Mouse (Mus musculus) CH12.LX (cell line): ENCODE measurements around the gene Bcor. TPM values are rescaled to one million over a fixed set of nuclear protein-coding genes. Genes with fewer than 3 reads are reported as not detected.

Experiments
- DNase-seq: peaks from one replicate; pipeline ENCODE4 v3.0.0-alpha.2; 2013; ENCODE audit errors: extremely low read depth
- H3K27ac ChIP-seq: 2 replicates; pipeline ENCODE4 v1.5.1; 2012; ENCODE audit warnings: low read depth, mild to moderate bottlenecking, control low read depth, moderate library complexity; ENCODE audit not compliant: insufficient read depth
- H3K27me3 ChIP-seq: replicated peaks from 2 replicates; pipeline ENCODE3; 2012; ENCODE audit warnings: inconsistent platforms
- H3K36me3 ChIP-seq, 2 experiments: replicated peaks in 1 of 2; 2 replicates each; pipeline versions ENCODE3 to v1.6.1; 2012; ENCODE audit warnings: inconsistent platforms in 1 of 2, low read length in 1 of 2, mild to moderate bottlenecking in 1 of 2, mixed read lengths in 1 of 2, moderate library complexity in 1 of 2; ENCODE audit not compliant: control insufficient read depth in 1 of 2, insufficient read depth in 1 of 2
- H3K4me1 ChIP-seq, 2 experiments: 2 replicates each; pipeline ENCODE4 v1.6.1; 2012; ENCODE audit warnings: inconsistent platforms in 1 of 2, moderate library complexity in 1 of 2; ENCODE audit not compliant: insufficient read depth in 2 of 2, control insufficient read depth in 1 of 2
- H3K4me2 ChIP-seq: 2 replicates; pipeline ENCODE4 v1.6.1; 2012; ENCODE audit warnings: low read depth, mild to moderate bottlenecking, control low read depth; ENCODE audit not compliant: poor library complexity, insufficient read depth, severe bottlenecking
- H3K4me3 ChIP-seq, 3 experiments: fragments of 150-350 bp in 1 of 3; sonication (generic) in 1 of 3; replicated peaks in 1 of 3; 2 replicates each; pipeline versions ENCODE3 to v1.5.1; 2011 to 2012; ENCODE audit warnings: low read depth in 2 of 3, low read length in 2 of 3, mild to moderate bottlenecking in 2 of 3, moderate library complexity in 2 of 3, control low read depth in 1 of 3, improper control_type of control experiment in 1 of 3, inconsistent platforms in 1 of 3, mixed read lengths in 1 of 3; ENCODE audit not compliant: poor library complexity in 1 of 3
- H3K79me2 ChIP-seq: replicated peaks from 2 replicates; pipeline ENCODE4 v1.6.1; 2012; ENCODE audit warnings: mild to moderate bottlenecking, moderate library complexity; ENCODE audit not compliant: control insufficient read depth, poor library complexity, insufficient read depth, severe bottlenecking; ENCODE audit errors: extremely low read depth
- H3K9ac ChIP-seq: 2 replicates; pipeline ENCODE4 v1.6.1; 2012; ENCODE audit warnings: low read depth, mild to moderate bottlenecking, control low read depth, moderate library complexity; ENCODE audit not compliant: insufficient read depth
- H3K9me3 ChIP-seq: replicated peaks from 2 replicates; pipeline ENCODE3; 2012; ENCODE audit warnings: low read length, inconsistent platforms, mixed read lengths
- BHLHE40 ChIP-seq: IDR thresholded peaks from 2 replicates; pipeline ENCODE4 v1.6.1; 2011; ENCODE audit warnings: mild to moderate bottlenecking, low read depth, low read length, improper control_type of control experiment
- CHD1 ChIP-seq: IDR thresholded peaks from 2 replicates; pipeline ENCODE4 v1.6.1; 2012; ENCODE audit warnings: low read depth, low read length, improper control_type of control experiment, inconsistent platforms
- CHD2 ChIP-seq: IDR thresholded peaks from 2 replicates; pipeline ENCODE4 v1.6.1; 2011; ENCODE audit warnings: low read length, improper control_type of control experiment
- CTCF ChIP-seq, 2 experiments: IDR thresholded peaks in 1 of 2; conservative IDR thresholded peaks in 1 of 2; 2 replicates each; pipeline ENCODE4 v1.5.1; 2011 to 2012; ENCODE audit warnings: low read depth in 2 of 2, low read length in 2 of 2, improper control_type of control experiment in 1 of 2, inconsistent platforms in 1 of 2, mild to moderate bottlenecking in 1 of 2, moderate library complexity in 1 of 2
- ELF1 ChIP-seq: IDR thresholded peaks from 2 replicates; pipeline ENCODE4 v1.6.1; 2014; ENCODE audit warnings: low read depth, mild to moderate bottlenecking, inconsistent platforms, low read length, improper control_type of control experiment
- EP300 ChIP-seq: IDR thresholded peaks from 2 replicates; pipeline ENCODE4 v1.6.1; 2011; ENCODE audit warnings: low read length, improper control_type of control experiment
- ETS1 ChIP-seq: conservative IDR thresholded peaks from 2 replicates; pipeline ENCODE4 v1.6.1; 2012; ENCODE audit warnings: low read depth, mild to moderate bottlenecking, inconsistent platforms, low read length, improper control_type of control experiment, moderate library complexity
- GABPA ChIP-seq: IDR thresholded peaks from 2 replicates; pipeline ENCODE4 v1.6.1; 2012; ENCODE audit warnings: low read depth, low read length, improper control_type of control experiment, inconsistent platforms; ENCODE audit not compliant: insufficient replicate concordance
- HCFC1 ChIP-seq: IDR thresholded peaks from 2 replicates; pipeline ENCODE4 v1.6.1; 2012; ENCODE audit warnings: low read depth, mild to moderate bottlenecking, inconsistent platforms, low read length, improper control_type of control experiment
- JUN ChIP-seq: IDR thresholded peaks from 2 replicates; pipeline ENCODE4 v1.6.1; 2011; ENCODE audit warnings: low read depth, mild to moderate bottlenecking, low read length, improper control_type of control experiment, moderate library complexity; ENCODE audit not compliant: insufficient read depth
- JUND ChIP-seq: conservative IDR thresholded peaks from 2 replicates; pipeline ENCODE4 v1.6.1; 2011; ENCODE audit warnings: low read depth, low read length, improper control_type of control experiment
- KAT2A ChIP-seq: IDR thresholded peaks from 2 replicates; pipeline ENCODE4 v1.6.1; 2012; ENCODE audit warnings: low read length, improper control_type of control experiment, inconsistent platforms; ENCODE audit not compliant: insufficient replicate concordance
- MAZ ChIP-seq: IDR thresholded peaks from 2 replicates; pipeline ENCODE4 v1.6.1; 2012; ENCODE audit warnings: low read depth, mild to moderate bottlenecking, inconsistent platforms, low read length, improper control_type of control experiment, moderate library complexity
- MEF2A ChIP-seq: IDR thresholded peaks from 2 replicates; pipeline ENCODE4 v1.6.1; 2014; ENCODE audit warnings: low read depth, mild to moderate bottlenecking, inconsistent platforms, low read length, improper control_type of control experiment, borderline replicate concordance
- MXI1 ChIP-seq: IDR thresholded peaks from 2 replicates; pipeline ENCODE4 v1.6.1; 2011; ENCODE audit warnings: mild to moderate bottlenecking, low read depth, low read length, improper control_type of control experiment
- NRF1 ChIP-seq: IDR thresholded peaks from 2 replicates; pipeline ENCODE4 v1.6.1; 2014; ENCODE audit warnings: low read depth, mild to moderate bottlenecking, inconsistent platforms, low read length, improper control_type of control experiment, moderate library complexity
- PAX5 ChIP-seq: IDR thresholded peaks from 2 replicates; pipeline ENCODE4 v1.6.1; 2012; ENCODE audit warnings: low read length, inconsistent platforms, mixed read lengths
- POLR2A ChIP-seq: IDR thresholded peaks from 2 replicates; pipeline ENCODE4 v1.6.1; 2011; ENCODE audit warnings: low read depth, mild to moderate bottlenecking, improper control_type of control experiment, low read length
- TBP ChIP-seq: conservative IDR thresholded peaks from 2 replicates; pipeline ENCODE4 v1.6.1; 2011; ENCODE audit warnings: low read depth, low read length, improper control_type of control experiment
- TCF12 ChIP-seq: IDR thresholded peaks from 2 replicates; pipeline ENCODE4 v1.6.1; 2014; ENCODE audit warnings: low read depth, mild to moderate bottlenecking, inconsistent platforms, low read length, improper control_type of control experiment
- UBTF ChIP-seq: IDR thresholded peaks from 2 replicates; pipeline ENCODE4 v1.6.1; 2012; ENCODE audit warnings: low read depth, mild to moderate bottlenecking, inconsistent platforms, low read length, improper control_type of control experiment, moderate library complexity
- ZC3H11A ChIP-seq: IDR thresholded peaks from 2 replicates; pipeline ENCODE4 v1.6.1; 2012; ENCODE audit warnings: low read depth, mild to moderate bottlenecking, inconsistent platforms, low read length, improper control_type of control experiment
- ZKSCAN1 ChIP-seq: IDR thresholded peaks from 2 replicates; pipeline ENCODE4 v1.6.1; 2012; ENCODE audit warnings: low read depth, inconsistent platforms, low read length, improper control_type of control experiment, borderline replicate concordance
- ZMIZ1 ChIP-seq: IDR thresholded peaks from 2 replicates; pipeline ENCODE4 v1.6.1; 2012; ENCODE audit warnings: low read depth, mild to moderate bottlenecking, inconsistent platforms, low read length, improper control_type of control experiment
- ZNF384 ChIP-seq: IDR thresholded peaks from 2 replicates; pipeline ENCODE4 v1.6.1; 2012; ENCODE audit warnings: low read depth, low read length, improper control_type of control experiment, inconsistent platforms
- dilution Hi-C: fragments of 300-500 bp; cut with MboI; formaldehyde crosslinking; loops from 2 replicates; pipeline ENCODE4 v1.14.3; 2020; ENCODE audit warnings: low sequenced_read_pairs; ENCODE audit not compliant: extremely low pct_unique_long_range_greater_than_20kb, extremely low pct_ligation_motif_present
- in situ Hi-C: fragments of 300-500 bp; cut with MboI; formaldehyde crosslinking; loops from 3 replicates; pipeline ENCODE4 v1.14.3; 2019; ENCODE audit warnings: low sequenced_read_pairs, low pct_ligation_motif_present, low pct_unique_long_range_greater_than_20kb, mixed read lengths
- polyA plus RNA-seq: library from polyadenylated mRNA; unstranded; fragments of >175 nt; gene quantifications from 2 replicates; pipeline ENCODE4 v1.2.1, GENCODE M21; 2012; ENCODE audit warnings: low read depth; ENCODE audit not compliant: insufficient read length
- total RNA-seq, 2 experiments: library from RNA; depleted of rRNA; stranded (reverse); fragments of 300-350 nt in 1 of 2; fragments of >200 nt in 1 of 2; gene quantifications; 2 replicates each; pipeline ENCODE4 v1.2.3; 2012 to 2014

The Bcor gene
- total and polyA plus RNA-seq, 3 experiments = 14.3 to 41.1 (median 33.8) TPM

DNA sequence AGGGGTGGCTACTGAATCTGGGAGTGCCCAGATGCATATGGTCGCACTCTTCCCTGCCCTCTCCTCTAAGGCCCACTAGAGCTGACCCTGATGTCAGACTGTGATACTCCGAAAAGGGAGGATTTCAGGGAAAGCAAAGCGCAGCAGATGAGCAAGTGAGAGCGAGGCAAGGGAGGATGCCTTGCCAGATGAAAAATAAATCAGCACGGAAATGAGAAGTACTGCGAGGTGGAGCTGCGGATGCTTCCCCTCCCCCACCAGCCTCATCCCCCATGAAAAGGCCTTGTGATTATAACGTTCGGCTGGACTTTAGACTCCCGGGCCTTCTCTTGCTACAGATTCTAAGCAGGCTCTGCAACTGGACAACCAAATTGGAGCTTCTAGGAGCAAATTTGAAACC, 76.5 kb downstream of the Bcor start:
- Histone ChIP-seq H3K9me3 (no peaks in the 10 kb centered on the region), H3K27ac (no peak overlapping the region; the same call in 1 of the 2 replicates), H3K4me3 (no peak overlapping the region), H3K4me1 (peaks cover 6 to 17% of the 10 kb centered on the region in 2 experiments), H3K9ac (no peak overlapping the region), H3K36me3 (no peaks in the 10 kb centered on the region), H3K79me2 (peaks cover 32% of the 10 kb centered on the region), H3K27me3 (no peaks in the 10 kb centered on the region)
- in situ Hi-C loops (no loop called here), dilution Hi-C loops (no loop called here)
- no peak for DNase-seq
- TF ChIP-seq KAT2A (no peak), JUN (no peak), MXI1 (no peak), PAX5 (no peak), NRF1 (no peak), MEF2A (no peak), TCF12 (no peak), CHD2 (peak; percentile 38; the same call in 1 of the 2 replicates)
- TF ChIP-seq, all 38 proteins: peak for 1
- peak overlapping the region; percentile 69 for H3K4me2 ChIP-seq

GRCm38 (mm10) chrX:12082736-12083135, 77.4 kb downstream of the Bcor start:
- Histone ChIP-seq H3K9ac (peak overlapping the region; percentile 37), H3K27me3 (no peaks in the 10 kb centered on the region), H3K4me3 (no peak overlapping the region), H3K79me2 (peaks cover 41% of the 10 kb centered on the region), H3K4me2 (peak overlapping the region; percentile 69), H3K4me1 (peaks cover 6 to 18% of the 10 kb centered on the region in 2 experiments)
- dilution Hi-C loops = no loop called here
- in situ Hi-C loops = no loop called here
- no peak for DNase-seq
- no peak for TF ChIP-seq UBTF
- TF ChIP-seq GABPA = no peak
- TF ChIP-seq, all 38 proteins: peak for 0
- H3K9me3 ChIP-seq = no peaks in the 10 kb centered on the region
- H3K36me3 ChIP-seq = no peaks in the 10 kb centered on the region
- peak overlapping the region; percentile 53 for H3K27ac ChIP-seq

DNA sequence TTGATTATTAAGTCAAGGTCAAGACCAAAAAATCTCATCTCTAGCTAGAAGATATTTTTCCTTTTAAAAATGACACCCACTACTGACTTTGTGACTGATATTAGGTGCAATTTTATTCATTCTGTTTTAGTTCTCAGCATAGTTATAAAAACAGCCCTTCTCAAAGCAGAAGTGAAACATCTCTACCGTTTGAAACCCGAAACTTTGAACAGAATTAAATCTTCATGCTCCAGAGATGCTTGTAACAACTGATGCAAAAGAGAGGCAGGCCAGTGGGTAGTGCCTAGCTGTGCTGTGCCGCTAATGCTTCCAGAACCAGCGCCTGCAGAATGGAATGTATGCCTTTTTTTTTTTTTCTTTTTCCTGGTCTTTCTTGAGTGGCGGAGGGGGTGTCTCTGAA, 78.0 kb downstream of the Bcor start:
- H3K9me3 ChIP-seq = no peaks in the 10 kb centered on the region
- H3K27ac ChIP-seq = peak overlapping the region; percentile 53; the same call in 1 of the 2 replicates
- no peak for DNase-seq
- peaks cover 0 to 4% of the 10 kb centered on the region in 2 experiments for H3K36me3 ChIP-seq
- peaks cover 6 to 24% of the 10 kb centered on the region in 2 experiments for H3K4me1 ChIP-seq
- H3K79me2 ChIP-seq = peaks cover 46% of the 10 kb centered on the region
- in situ Hi-C loops (no loop called here), dilution Hi-C loops (no loop called here)
- H3K27me3 ChIP-seq = no peaks in the 10 kb centered on the region
- H3K4me2 ChIP-seq = peak overlapping the region; percentile 97
- peak overlapping the region; percentile 84 for H3K9ac ChIP-seq
- no peak overlapping the region for H3K4me3 ChIP-seq
- TF ChIP-seq ZC3H11A (no peak), TBP (no peak), TCF12 (no peak), JUND (no peak), ETS1 (no peak; the same call in 1 of the 2 replicates), PAX5 (no peak), ZKSCAN1 (no peak), CHD1 (peak; percentile 31; the same call in 1 of the 2 replicates), MEF2A (no peak; the same call in 1 of the 2 replicates), HCFC1 (no peak), GABPA (no peak), POLR2A (no peak), EP300 (peak; percentile 80), ZMIZ1 (no peak), MAZ (peak; percentile 37; the same call in 1 of the 2 replicates), ZNF384 (no peak), ELF1 (no peak), BHLHE40 (no peak), NRF1 (no peak), CTCF (conservative IDR thresholded peaks at IDR 0.05 in 1 of 2, IDR thresholded peaks at IDR 0.05 in 1 of 2; ENCODE audit: low read depth in 2 of 2, low read length in 2 of 2) (no peak)
